13 mouse cellular contexts compared by ENCODE assay signal in genomic region chr8:91899747-91900146, GRCm38 (mm10).
DNase-seq lines count a peak whose midpoint lies in the region; ATAC-seq and TF ChIP-seq lines count a peak whose summit lies in the region.
"Had no signal": no experiment of that assay in that cellular context is flagged by ENCODE, and none has a peak within 500 bp of the region (broad histone marks: within the 10 kb centered on the region; RNA-seq: fewer than 3 reads in every experiment).

No protein-coding gene starts in this region.

- peak overlapping the region; percentile 39; the same call in 1 of the 2 replicates for H3K27ac ChIP-seq in heart, embryonic 12.5 days (ENCODE audit: poor library complexity, severe bottlenecking)
- H3K27ac ChIP-seq in limb, embryonic 14.5 days (replicated peaks; ENCODE audit: low read depth, low read length), result no peak overlapping the region
- no peak overlapping the region for H3K27ac ChIP-seq in limb, embryonic 10.5 days
- H3K27ac ChIP-seq: hindbrain, embryonic 10.5 days; left cerebral cortex, adult 2 months; liver, embryonic 15.5 days; neural tube, embryonic 15.5 days had no signal

- H3K4me2 ChIP-seq in heart, embryonic 12.5 days, result no peak overlapping the region
- H3K4me2 ChIP-seq in limb, embryonic 14.5 days (replicated peaks; ENCODE audit: low read depth, low read length, severe bottlenecking), result no peak overlapping the region
- H3K4me2 ChIP-seq: liver, embryonic 15.5 days; neural tube, embryonic 15.5 days had no signal

- peaks cover 8% of the 10 kb centered on the region; the same call in 1 of the 2 replicates for H3K27me3 ChIP-seq in heart, embryonic 12.5 days (replicated peaks)
- H3K27me3 ChIP-seq in limb, embryonic 14.5 days (ENCODE audit: control insufficient read depth, insufficient read depth, low read length), result no peaks in the 10 kb centered on the region; the same call in 1 of the 2 replicates
- peaks cover 90% of the 10 kb centered on the region for H3K27me3 ChIP-seq in limb, embryonic 10.5 days (ENCODE audit: low read depth, poor library complexity, severe bottlenecking)

- 56% methylated on average over 7 of the region's 7 CpGs for WGBS in heart, embryonic 12.5 days
- 67% methylated on average over 7 of the region's 7 CpGs for WGBS in limb, embryonic 14.5 days
- WGBS in limb, embryonic 10.5 days, result 88% methylated on average over 7 of the region's 7 CpGs

- intact Hi-C loops in heart, postnatal 25 days (cut with DNase I), result no loop called here
- intact Hi-C loops in heart, postnatal 10 days (cut with DNase I), result loop anchor here (5.0 kb wide), 1 partner anchor 63 kb away; no protein-coding TSS in a partner anchor

- TF ChIP-seq POLR2A in limb, embryonic 14.5 days (IDR thresholded peaks at IDR 0.05; ENCODE audit: borderline replicate concordance, extremely low read depth, insufficient read depth, insufficient read length), result no peak
- no peak for TF ChIP-seq POLR2A in brain, embryonic 14.5 days (IDR thresholded peaks at IDR 0.05; ENCODE audit: borderline replicate concordance, extremely low read depth, insufficient read depth, insufficient read length, poor library complexity, severe bottlenecking)

- no peak for DNase-seq in heart, postnatal 25 days (ENCODE audit: low spot score)
- DNase-seq in limb, embryonic 14.5 days (ENCODE audit: low spot score), result peak; percentile 69
- no peak for DNase-seq in limb, embryonic 10.5 days (ENCODE audit: low spot score)
- peak; percentile 60 for DNase-seq in brain, embryonic 14.5 days (ENCODE audit: low read depth)
- DNase-seq in heart, postnatal 10 days, result peak; percentile 67 to 70
- no peak for DNase-seq in layer of hippocampus, adult 9-10 months (ENCODE audit: low spot score)
- DNase-seq: thymus, postnatal 36 days had no signal

- H3K9ac ChIP-seq in heart, embryonic 12.5 days, result no peak overlapping the region
- H3K9ac ChIP-seq in limb, embryonic 14.5 days (ENCODE audit: low read depth, low read length, severe bottlenecking), result no peak overlapping the region
- H3K9ac ChIP-seq: liver, embryonic 15.5 days; neural tube, embryonic 15.5 days had no signal

- H3K4me1 ChIP-seq in heart, embryonic 12.5 days (replicated peaks), result peaks cover 14% of the 10 kb centered on the region; the same call in 1 of the 2 replicates
- H3K4me1 ChIP-seq in limb, embryonic 14.5 days (ENCODE audit: control insufficient read depth, insufficient read depth, low read length), result peaks cover 12% of the 10 kb centered on the region
- H3K4me1 ChIP-seq in limb, embryonic 10.5 days, result 0 out of 2 replicates have a peak, but pooled peaks cover 3% of the 10 kb centered on the region
- H3K4me1 ChIP-seq: hindbrain, embryonic 10.5 days; liver, embryonic 15.5 days; neural tube, embryonic 15.5 days had no signal

- ATAC-seq in heart, embryonic 12.5 days (ENCODE audit: insufficient number of reproducible peaks, low FRiP score), result peak; percentile 64; the same call in 1 of the 2 replicates
- no peak for ATAC-seq in limb, embryonic 14.5 days (ENCODE audit: low FRiP score, low read depth)
- ATAC-seq: midbrain, embryonic 16.5 days had no signal

- no peaks in the 10 kb centered on the region for H3K36me3 ChIP-seq in heart, embryonic 12.5 days
- H3K36me3 ChIP-seq in limb, embryonic 14.5 days (ENCODE audit: control insufficient read depth, insufficient read depth, low read length), result no peaks in the 10 kb centered on the region
- no peaks in the 10 kb centered on the region for H3K36me3 ChIP-seq in limb, embryonic 10.5 days
- H3K36me3 ChIP-seq: hindbrain, embryonic 10.5 days; liver, embryonic 15.5 days; neural tube, embryonic 15.5 days had no signal

- H3K9me3 ChIP-seq in heart, embryonic 12.5 days (replicated peaks), result no peaks in the 10 kb centered on the region
- no peaks in the 10 kb centered on the region for H3K9me3 ChIP-seq in limb, embryonic 14.5 days (ENCODE audit: control insufficient read depth, low read length)
- H3K9me3 ChIP-seq in limb, embryonic 10.5 days (replicated peaks), result no peaks in the 10 kb centered on the region
- H3K9me3 ChIP-seq: hindbrain, embryonic 10.5 days; liver, embryonic 15.5 days; neural tube, embryonic 15.5 days had no signal

- H3K4me3 ChIP-seq in heart, embryonic 12.5 days, result no peak overlapping the region
- no peak overlapping the region for H3K4me3 ChIP-seq in limb, embryonic 14.5 days (replicated peaks; ENCODE audit: low read length)
- H3K4me3 ChIP-seq in limb, embryonic 10.5 days, result no peak overlapping the region
- H3K4me3 ChIP-seq: hindbrain, embryonic 10.5 days; left cerebral cortex, adult 2 months; liver, embryonic 15.5 days; neural tube, embryonic 15.5 days had no signal

- no peak for TF ChIP-seq CTCF in brain, embryonic 14.5 days (IDR thresholded peaks at IDR 0.05; ENCODE audit: borderline replicate concordance, extremely low read depth, insufficient read depth, insufficient read length)

Comparison
In these comparisons a context has a peak if more than half of its experiments do, and no peak if none do; other contexts are left out.
1. DNase-seq: peak in limb, embryonic 14.5 days (single experiment), brain, embryonic 14.5 days (single experiment) and heart, postnatal 10 days (2 of 2); none in heart, postnatal 25 days (single experiment), limb, embryonic 10.5 days (single experiment) and layer of hippocampus, adult 9-10 months (single experiment).